ENCODE assay signal across 8 mouse cellular contexts in the genomic region with DNA sequence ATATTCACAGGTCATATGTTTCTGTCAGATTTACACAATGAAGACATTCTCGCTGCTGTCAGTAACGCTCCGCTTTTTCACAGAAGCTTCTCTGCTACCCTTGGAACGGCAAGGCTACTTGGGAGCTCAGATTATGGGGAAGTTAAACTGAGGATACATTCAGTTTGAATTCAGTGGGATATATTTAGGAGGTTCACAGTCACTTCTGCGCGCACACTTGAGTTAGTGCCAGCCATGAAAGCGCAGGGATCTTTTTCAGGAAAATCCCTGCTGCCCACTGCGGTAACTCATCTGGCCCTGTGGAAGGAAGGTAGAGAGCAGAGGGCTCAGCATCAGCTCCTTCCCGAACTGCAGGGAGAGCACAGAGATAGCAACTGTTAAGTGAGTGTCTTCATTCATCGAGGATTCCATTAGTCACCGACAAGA. TPM values are rescaled to one million over a fixed set of nuclear protein-coding genes. Genes with fewer than 3 reads are reported as not detected.
DNase-seq lines count a peak whose midpoint lies in the region; ATAC-seq and TF ChIP-seq lines count a peak whose summit lies in the region.

No protein-coding gene starts in this region.

- no peak for TF ChIP-seq CTCF in liver, postnatal 0 days (IDR thresholded peaks at IDR 0.05; ENCODE audit: low read depth)

- WGBS in kidney, embryonic 16.5 days = 47% methylated on average over 11 of the region's 11 CpGs
- WGBS in forebrain, embryonic 16.5 days = 35% methylated on average over 11 of the region's 11 CpGs
- 60% methylated on average over 11 of the region's 11 CpGs for WGBS in liver, postnatal 0 days (ENCODE audit: insufficient replicate concordance)

- ATAC-seq in kidney, embryonic 16.5 days (ENCODE audit: low FRiP score, low TSS enrichment) = no peak
- peak; percentile 69 for ATAC-seq in forebrain, embryonic 16.5 days
- no peak for ATAC-seq in liver, postnatal 0 days
- ATAC-seq in megakaryocyte, adult 5-6 weeks (ENCODE audit: poor library complexity, severe bottlenecking) = no peak

- no peak for TF ChIP-seq EP300 in liver, postnatal 0 days (IDR thresholded peaks at IDR 0.05; ENCODE audit: low read depth)

- no peaks in the 10 kb centered on the region for H3K36me3 ChIP-seq in kidney, embryonic 16.5 days (ENCODE audit: insufficient read depth, low read length)
- H3K36me3 ChIP-seq in forebrain, embryonic 16.5 days (ENCODE audit: control insufficient read depth, insufficient read depth) = no peaks in the 10 kb centered on the region
- no peaks in the 10 kb centered on the region for H3K36me3 ChIP-seq in liver, postnatal 0 days (replicated peaks; ENCODE audit: insufficient read depth, low read length)

- no peaks in the 10 kb centered on the region for H3K27me3 ChIP-seq in kidney, embryonic 16.5 days (ENCODE audit: insufficient read depth, low read length)
- no peaks in the 10 kb centered on the region for H3K27me3 ChIP-seq in forebrain, embryonic 16.5 days (replicated peaks; ENCODE audit: control insufficient read depth, insufficient read depth, low read length)
- H3K27me3 ChIP-seq in liver, postnatal 0 days (ENCODE audit: insufficient read depth, low read length) = no peaks in the 10 kb centered on the region

- no peak overlapping the region for H3K4me3 ChIP-seq in kidney, embryonic 16.5 days (ENCODE audit: low read length)
- no peak overlapping the region for H3K4me3 ChIP-seq in forebrain, embryonic 16.5 days (replicated peaks; ENCODE audit: low read length)
- H3K4me3 ChIP-seq in liver, postnatal 0 days (ENCODE audit: low read depth, low read length) = no peak overlapping the region

- DNase-seq in kidney, adult 8-10 months = no peak
- peak; percentile 20 for DNase-seq in layer of hippocampus, adult 9-11 months
- peak; percentile 58 to 80 for DNase-seq in right cerebral cortex, adult 2 months (ENCODE audit: low spot score in 2 of 2)
- no peak for DNase-seq in liver, postnatal 0 days
- no peak for DNase-seq in lung, adult 18-20 months

- no peaks in the 10 kb centered on the region for H3K9me3 ChIP-seq in kidney, embryonic 16.5 days (ENCODE audit: low read length)
- H3K9me3 ChIP-seq in forebrain, embryonic 16.5 days (ENCODE audit: control insufficient read depth, low read length) = no peaks in the 10 kb centered on the region
- H3K9me3 ChIP-seq in liver, postnatal 0 days (ENCODE audit: low read length) = no peaks in the 10 kb centered on the region

- peak overlapping the region; percentile 31; the same call in 1 of the 2 replicates for H3K4me2 ChIP-seq in kidney, embryonic 16.5 days (replicated peaks; ENCODE audit: low read depth, low read length)
- H3K4me2 ChIP-seq in forebrain, embryonic 16.5 days (ENCODE audit: low read length) = peak overlapping the region; percentile 25
- H3K4me2 ChIP-seq in liver, postnatal 0 days (ENCODE audit: low read depth, low read length) = no peak overlapping the region

- no peak overlapping the region for H3K27ac ChIP-seq in kidney, embryonic 16.5 days (ENCODE audit: low read length)
- H3K27ac ChIP-seq in forebrain, embryonic 16.5 days (ENCODE audit: low read length) = peak overlapping the region; percentile 36
- no peak overlapping the region for H3K27ac ChIP-seq in liver, postnatal 0 days (ENCODE audit: low read depth)

- no peak overlapping the region for H3K9ac ChIP-seq in kidney, embryonic 16.5 days (replicated peaks; ENCODE audit: low read length)
- no peak overlapping the region for H3K9ac ChIP-seq in forebrain, embryonic 16.5 days (replicated peaks; ENCODE audit: low read depth, low read length)
- no peak overlapping the region for H3K9ac ChIP-seq in liver, postnatal 0 days (replicated peaks)

- H3K4me1 ChIP-seq in kidney, embryonic 16.5 days (ENCODE audit: insufficient read depth, low read length) = 0 out of 2 replicates have a peak, but pooled peaks cover 6% of the 10 kb centered on the region
- peaks cover 3% of the 10 kb centered on the region; the same call in 1 of the 2 replicates for H3K4me1 ChIP-seq in forebrain, embryonic 16.5 days (replicated peaks; ENCODE audit: control insufficient read depth, insufficient read depth, low read length)
- H3K4me1 ChIP-seq in liver, postnatal 0 days (ENCODE audit: insufficient read depth) = no peaks in the 10 kb centered on the region

RNA-seq across cellular contexts. Expression of gene Tlk1, which starts 27.3 kb away (rescaled TPM):
- 25.0 and 28.6 TPM in 2 replicates for polyA plus RNA-seq in kidney, embryonic 16.5 days (2015; fragmentation: Nextera tagmentation; extraction: Ambion mirVana)
- polyA plus RNA-seq in forebrain, embryonic 16.5 days (2015; fragmentation: Nextera tagmentation; extraction: Ambion mirVana) = 19.1 and 20.5 TPM in 2 replicates
- polyA plus RNA-seq in liver, postnatal 0 days (2015; fragmentation: Nextera tagmentation; extraction: Ambion mirVana) = 23.2 and 25.3 TPM in 2 replicates
- 69.5 and 73.3 TPM in 2 replicates for total RNA-seq in megakaryocyte, adult 5-6 weeks (2015)
- 43.1 and 61.4 TPM in 2 replicates for total RNA-seq in megakaryocyte, adult 5-6 weeks (2017)

Comparison
In these comparisons a context has a peak if more than half of its experiments do, and no peak if none do; other contexts are left out.
1. DNase-seq: peak in layer of hippocampus, adult 9-11 months (single experiment) and right cerebral cortex, adult 2 months (2 of 2); none in kidney, adult 8-10 months (0 of 2), liver, postnatal 0 days (single experiment) and lung, adult 18-20 months (0 of 2).